Mouse (Mus musculus) kidney, embryonic 15.5 days (tissue): ENCODE data around the gene Atxn7l3. TPM values are rescaled to one million over a fixed set of nuclear protein-coding genes. Genes with fewer than 3 reads are reported as not detected.

ENCODE experiments used
- ATAC-seq: fragments of 200-750 bp; cut with Nextera tagmentation; replicated peaks from 2 replicates; pipeline ENCODE4 v1.8.0; 2017; ENCODE audit warnings: moderate TSS enrichment; ENCODE audit not compliant: low FRiP score
- H3K27ac ChIP-seq: fragments of 300-500 bp; sonication (generic); 2 replicates; pipeline ENCODE4 v1.5.1; 2015; ENCODE audit warnings: mild to moderate bottlenecking, inconsistent platforms
- H3K27me3 ChIP-seq: fragments of 300-500 bp; sonication (generic); 2 replicates; pipeline ENCODE4 v1.6.1; 2015; ENCODE audit warnings: inconsistent platforms
- H3K36me3 ChIP-seq: fragments of 300-500 bp; sonication (generic); 2 replicates; pipeline ENCODE4 v1.6.1; 2015; ENCODE audit warnings: inconsistent platforms
- H3K4me1 ChIP-seq: fragments of 300-500 bp; sonication (generic); 2 replicates; pipeline ENCODE4 v1.6.1; 2015; ENCODE audit warnings: inconsistent platforms
- H3K4me2 ChIP-seq: fragments of 300-500 bp; sonication (generic); 2 replicates; pipeline ENCODE4 v1.6.1; 2015; ENCODE audit warnings: moderate library complexity, mild to moderate bottlenecking, inconsistent platforms
- H3K4me3 ChIP-seq: fragments of 300-500 bp; sonication (generic); replicated peaks from 2 replicates; pipeline ENCODE4 v1.5.1; 2015; ENCODE audit warnings: mild to moderate bottlenecking, inconsistent platforms
- H3K9ac ChIP-seq: fragments of 300-500 bp; sonication (generic); 2 replicates; pipeline ENCODE4 v1.6.1; 2015; ENCODE audit warnings: mild to moderate bottlenecking, inconsistent platforms
- H3K9me3 ChIP-seq: fragments of 300-500 bp; sonication (generic); replicated peaks from 2 replicates; pipeline ENCODE4 v1.6.1; 2016; ENCODE audit warnings: inconsistent platforms
- WGBS: fragments of 180-500 bp; shearing (Covaris S2); methylation state at CpG from one replicate; pipeline ENCODE4 v1.1.7; 2015; ENCODE audit warnings: mixed read lengths; 5-methylcytosine and 5-hydroxymethylcytosine counted together
- polyA plus RNA-seq: library from polyadenylated mRNA; unstranded; fragments of >200 nt; fragmentation: Nextera tagmentation; extraction: Ambion mirVana; gene quantifications from 2 replicates; pipeline ENCODE4 v1.2.1, GENCODE M21; 2015

The Atxn7l3 gene
- polyA plus RNA-seq, 1 experiment from 2014 or later = 14.0 TPM

GRCm38 (mm10) chr11:102246273-102246635 lies 50.2 kb downstream of the Atxn7l3 start:
- Histone ChIP-seq H3K9me3 (no peaks in the 10 kb centered on the region), H3K4me1 (peaks cover 24% of the 10 kb centered on the region), H3K36me3 (peaks cover 6% of the 10 kb centered on the region), H3K4me2 (no peak overlapping the region), H3K27me3 (no peaks in the 10 kb centered on the region; the same call in 1 of the 2 replicates), H3K4me3 (no peak overlapping the region), H3K9ac (no peak overlapping the region), H3K27ac (no peak overlapping the region)
- no peak for ATAC-seq
- 77% methylated on average over 6 of the region's 6 CpGs for WGBS

- peaks cover under 1% of the 10 kb centered on the region for H3K36me3 ChIP-seq
- peaks cover 24% of the 10 kb centered on the region for H3K4me1 ChIP-seq
- no peak for ATAC-seq
- no peak overlapping the region for H3K9ac ChIP-seq
- peak overlapping the region; percentile 76 for H3K4me2 ChIP-seq
- H3K27me3 ChIP-seq = no peaks in the 10 kb centered on the region; the same call in 1 of the 2 replicates
- 59% methylated on average over 14 of the region's 14 CpGs for WGBS
- H3K27ac ChIP-seq = 0 out of 2 replicates have a peak overlapping the region, but pooled peaks have one; percentile 11
- H3K4me3 ChIP-seq = peak overlapping the region; percentile 40
- H3K9me3 ChIP-seq = no peaks in the 10 kb centered on the region
Observed at GRCm38 (mm10) chr11:102245581-102246272, 50.7 kb downstream of the Atxn7l3 start.

- H3K9ac ChIP-seq = peak overlapping the region; percentile 45
- H3K9me3 ChIP-seq = no peaks in the 10 kb centered on the region
- peak overlapping the region; percentile 76 for H3K4me2 ChIP-seq
- no peaks in the 10 kb centered on the region; the same call in 1 of the 2 replicates for H3K27me3 ChIP-seq
- H3K4me1 ChIP-seq = peaks cover 23% of the 10 kb centered on the region
- under 1% methylated on average over 32 of the region's 32 CpGs for WGBS
- H3K27ac ChIP-seq = 0 out of 2 replicates have a peak overlapping the region, but pooled peaks have one; percentile 11
- no peaks in the 10 kb centered on the region for H3K36me3 ChIP-seq
- peak; percentile 44; the same call in 1 of the 2 replicates for ATAC-seq
- H3K4me3 ChIP-seq = peak overlapping the region; percentile 40
Observed at GRCm38 (mm10) chr11:102244926-102245449, 51.4 kb downstream of the Atxn7l3 start.

- H3K9ac ChIP-seq = no peak overlapping the region
- H3K4me2 ChIP-seq = no peak overlapping the region
- WGBS = 60% methylated on average over 5 of the region's 5 CpGs
- peaks cover 12% of the 10 kb centered on the region for H3K4me1 ChIP-seq
- H3K4me3 ChIP-seq = no peak overlapping the region
- H3K9me3 ChIP-seq = no peaks in the 10 kb centered on the region
- no peak overlapping the region for H3K27ac ChIP-seq
- H3K27me3 ChIP-seq = no peaks in the 10 kb centered on the region; the same call in 1 of the 2 replicates
- no peak for ATAC-seq
- no peaks in the 10 kb centered on the region for H3K36me3 ChIP-seq
Observed at GRCm38 (mm10) chr11:102241874-102242273, 54.6 kb downstream of the Atxn7l3 start.

GRCm38 (mm10) chr11:102241246-102241645 lies 55.2 kb downstream of the Atxn7l3 start:
- Histone ChIP-seq H3K27me3 (no peaks in the 10 kb centered on the region; the same call in 1 of the 2 replicates), H3K9ac (no peak overlapping the region), H3K4me3 (no peak overlapping the region), H3K27ac (no peak overlapping the region), H3K4me2 (no peak overlapping the region), H3K4me1 (peaks cover 12% of the 10 kb centered on the region), H3K9me3 (no peaks in the 10 kb centered on the region), H3K36me3 (no peaks in the 10 kb centered on the region)
- ATAC-seq = no peak
- WGBS = 84% methylated on average over 5 of the region's 5 CpGs

- ATAC-seq = no peak
- Histone ChIP-seq H3K9ac (no peak overlapping the region), H3K4me1 (peaks cover 12% of the 10 kb centered on the region), H3K4me3 (no peak overlapping the region), H3K36me3 (no peaks in the 10 kb centered on the region), H3K27me3 (no peaks in the 10 kb centered on the region; the same call in 1 of the 2 replicates), H3K9me3 (no peaks in the 10 kb centered on the region), H3K27ac (no peak overlapping the region), H3K4me2 (no peak overlapping the region)
- 87% methylated on average over 6 of the region's 6 CpGs for WGBS
Observed at GRCm38 (mm10) chr11:102240636-102241035, 55.8 kb downstream of the Atxn7l3 start.

Other genes with a start within 250 kb of the Atxn7l3 start
- 14.0 and 14.2 TPM in 2 replicates for gene Mpp2, start 208.1 kb downstream of the Atxn7l3 start, polyA plus RNA-seq
- not detected in 2 replicates for gene Ppy, start 195.3 kb downstream of the Atxn7l3 start, polyA plus RNA-seq
- 3.6 TPM in 1 of 2 replicates, not detected in the other for gene Pyy, start 188.8 kb downstream of the Atxn7l3 start, polyA plus RNA-seq
- gene Nags, start 151.1 kb downstream of the Atxn7l3 start, polyA plus RNA-seq = 0.19 and 0.33 TPM in 2 replicates
- gene Tmem101, start 140.2 kb downstream of the Atxn7l3 start, polyA plus RNA-seq = 35.3 and 36.5 TPM in 2 replicates
- 122 and 135 TPM in 2 replicates for gene Lsm12, start 111.3 kb downstream of the Atxn7l3 start, polyA plus RNA-seq
- 39.7 and 43.4 TPM in 2 replicates for gene G6pc3, start 107.0 kb downstream of the Atxn7l3 start, polyA plus RNA-seq
- 47.4 and 48.4 TPM in 2 replicates for gene Hdac5, start 66.5 kb downstream of the Atxn7l3 start, polyA plus RNA-seq
- gene BC030867, start 47.7 kb downstream of the Atxn7l3 start, polyA plus RNA-seq = 18.1 and 22.2 TPM in 2 replicates
- gene Asb16, start 27.9 kb downstream of the Atxn7l3 start, polyA plus RNA-seq = 0.10 and 0.13 TPM in 2 replicates
- gene Tmub2, start 11.7 kb downstream of the Atxn7l3 start, polyA plus RNA-seq = 48.9 and 57.9 TPM in 2 replicates
- 95.3 and 100 TPM in 2 replicates for gene Ubtf, start 23.1 kb upstream of the Atxn7l3 start, polyA plus RNA-seq
- 12.8 and 20.2 TPM in 2 replicates for gene Slc4a1, start 69.6 kb upstream of the Atxn7l3 start, polyA plus RNA-seq
- 2.5 and 4.9 TPM in 2 replicates for gene Rundc3a, start 96.8 kb upstream of the Atxn7l3 start, polyA plus RNA-seq
- 271 and 298 TPM in 2 replicates for gene Slc25a39, start 111.3 kb upstream of the Atxn7l3 start, polyA plus RNA-seq
- gene Grn, start 133.7 kb upstream of the Atxn7l3 start, polyA plus RNA-seq = 151 and 172 TPM in 2 replicates
- 6.9 and 7.1 TPM in 2 replicates for gene Fam171a2, start 151.1 kb upstream of the Atxn7l3 start, polyA plus RNA-seq
- 8.2 and 11.0 TPM in 2 replicates for gene Itga2b, start 173.5 kb upstream of the Atxn7l3 start, polyA plus RNA-seq